Mouse (Mus musculus) stomach, postnatal 0 days (tissue): ENCODE measurements around the gene Ptprn2. TPM values are rescaled to one million over a fixed set of nuclear protein-coding genes. Genes with fewer than 3 reads are reported as not detected.

Experiments used
- ATAC-seq: fragments of 200-750 bp; cut with Nextera tagmentation; 2 replicates; pipeline ENCODE4 v1.8.0; 2017; ENCODE audit not compliant: low FRiP score, low TSS enrichment
- DNase-seq: peaks from one replicate; pipeline ENCODE4 v3.0.0-alpha.2; 2016; ENCODE audit warnings: low spot score
- H3K27ac ChIP-seq: fragments of 300-500 bp; sonication (generic); replicated peaks from 2 replicates; pipeline ENCODE4 v1.5.1; 2014; ENCODE audit warnings: mild to moderate bottlenecking, control low read depth
- H3K27me3 ChIP-seq: fragments of 300-500 bp; sonication (generic); 2 replicates; pipeline ENCODE4 v1.6.1; 2014; ENCODE audit warnings: low read length; ENCODE audit not compliant: control insufficient read depth, insufficient read depth
- H3K36me3 ChIP-seq: fragments of 300-500 bp; sonication (generic); 2 replicates; pipeline ENCODE4 v1.6.1; 2014; ENCODE audit warnings: low read length, mixed read lengths; ENCODE audit not compliant: control insufficient read depth, insufficient read depth
- H3K4me1 ChIP-seq: fragments of 300-500 bp; sonication (generic); replicated peaks from 2 replicates; pipeline ENCODE4 v1.6.1; 2014; ENCODE audit warnings: antibody characterized with exemption; ENCODE audit not compliant: control insufficient read depth, insufficient read depth
- H3K4me2 ChIP-seq: fragments of 300-500 bp; sonication (generic); replicated peaks from 2 replicates; pipeline ENCODE4 v1.6.1; 2014; ENCODE audit warnings: low read depth, mild to moderate bottlenecking, control low read depth, moderate library complexity
- H3K4me3 ChIP-seq: fragments of 300-500 bp; sonication (generic); 2 replicates; pipeline ENCODE4 v1.5.1; 2014; ENCODE audit warnings: low read depth, low read length, control low read depth
- H3K9ac ChIP-seq: fragments of 300-500 bp; sonication (generic); 2 replicates; pipeline ENCODE4 v1.6.1; 2014; ENCODE audit warnings: mild to moderate bottlenecking, low read length, control low read depth, mixed read lengths
- H3K9me3 ChIP-seq: fragments of 300-500 bp; sonication (generic); 2 replicates; pipeline ENCODE4 v1.6.1; 2016; ENCODE audit warnings: low read length; ENCODE audit not compliant: control insufficient read depth
- CTCF ChIP-seq: IDR thresholded peaks from 2 replicates; pipeline ENCODE4 v1.5.1; 2016; ENCODE audit warnings: antibody characterized with exemption, low read depth, mild to moderate bottlenecking, moderate library complexity
- EP300 ChIP-seq: optimal IDR thresholded peaks from 2 replicates; pipeline ENCODE3; 2016; ENCODE audit warnings: antibody characterized with exemption
- WGBS: fragments of 180-500 bp; shearing (Covaris S2); extraction: QIAGEN DNeasy Blood & Tissue Kit; methylation state at CpG from one replicate; pipeline ENCODE4 v1.1.7; 2014; 5-methylcytosine and 5-hydroxymethylcytosine counted together
- polyA plus RNA-seq: library from polyadenylated mRNA; unstranded; fragments of >200 nt; fragmentation: Nextera tagmentation; extraction: Ambion mirVana; gene quantifications from 2 replicates; pipeline ENCODE4 v1.2.1, GENCODE M21; 2015

Gene Ptprn2
- polyA plus RNA-seq, 1 experiment from 2014 or later = 6.0 TPM

- H3K4me1 ChIP-seq = no peaks in the 10 kb centered on the region
- no peak overlapping the region for H3K27ac ChIP-seq
- TF ChIP-seq CTCF (no peak), EP300 (no peak)
- H3K4me3 ChIP-seq = no peak overlapping the region
- no peaks in the 10 kb centered on the region for H3K9me3 ChIP-seq
- H3K36me3 ChIP-seq = no peaks in the 10 kb centered on the region
- H3K4me2 ChIP-seq = no peak overlapping the region
- no peak overlapping the region for H3K9ac ChIP-seq
- DNase-seq (no peak), ATAC-seq (no peak)
- WGBS = 79% methylated on average over 4 of the region's 4 CpGs
- no peaks in the 10 kb centered on the region for H3K27me3 ChIP-seq
Observed at GRCm38 (mm10) chr12:116861360-116862017, 376.0 kb downstream of the Ptprn2 start.

GRCm38 (mm10) chr12:116863291-116863899, 377.9 kb downstream of the Ptprn2 start:
- no peak overlapping the region for H3K9ac ChIP-seq
- no peak for ATAC-seq

GRCm38 (mm10) chr12:116873866-116874585, 388.5 kb downstream of the Ptprn2 start:
- no peak overlapping the region for H3K27ac ChIP-seq
- 86% methylated on average over 1 of the region's 1 CpGs for WGBS
- no peaks in the 10 kb centered on the region for H3K27me3 ChIP-seq
- no peak for ATAC-seq
- H3K4me2 ChIP-seq = no peak overlapping the region
- no peak for DNase-seq
- H3K4me3 ChIP-seq = no peak overlapping the region
- H3K9me3 ChIP-seq = no peaks in the 10 kb centered on the region
- no peaks in the 10 kb centered on the region for H3K4me1 ChIP-seq
- no peaks in the 10 kb centered on the region for H3K36me3 ChIP-seq
- TF ChIP-seq CTCF (no peak), EP300 (no peak)
- no peak overlapping the region for H3K9ac ChIP-seq

More at GRCm38 (mm10) chr12:116863291-116863899, 377.9 kb downstream of the Ptprn2 start:
- TF ChIP-seq EP300 (no peak), CTCF (no peak)
- Histone ChIP-seq H3K27me3 (no peaks in the 10 kb centered on the region), H3K4me1 (no peaks in the 10 kb centered on the region), H3K4me3 (no peak overlapping the region), H3K36me3 (no peaks in the 10 kb centered on the region), H3K9me3 (no peaks in the 10 kb centered on the region), H3K4me2 (no peak overlapping the region), H3K27ac (no peak overlapping the region)
- 72% methylated on average over 4 of the region's 4 CpGs for WGBS
- DNase-seq = no peak

GRCm38 (mm10) chr12:116887496-116888281, 402.2 kb downstream of the Ptprn2 start:
- Histone ChIP-seq H3K9ac (no peak overlapping the region), H3K4me3 (no peak overlapping the region), H3K9me3 (no peaks in the 10 kb centered on the region), H3K27ac (no peak overlapping the region), H3K36me3 (no peaks in the 10 kb centered on the region), H3K27me3 (no peaks in the 10 kb centered on the region), H3K4me1 (no peaks in the 10 kb centered on the region), H3K4me2 (no peak overlapping the region)
- WGBS = 65% methylated on average over 6 of the region's 6 CpGs
- no peak for TF ChIP-seq EP300
- no peak for TF ChIP-seq CTCF
- DNase-seq = no peak
- ATAC-seq = no peak

GRCm38 (mm10) chr12:116888856-116889255, 403.3 kb downstream of the Ptprn2 start:
- Histone ChIP-seq H3K4me3 (no peak overlapping the region), H3K4me1 (no peaks in the 10 kb centered on the region), H3K27ac (no peak overlapping the region), H3K36me3 (no peaks in the 10 kb centered on the region), H3K4me2 (no peak overlapping the region), H3K9ac (no peak overlapping the region), H3K27me3 (no peaks in the 10 kb centered on the region), H3K9me3 (no peaks in the 10 kb centered on the region)
- TF ChIP-seq EP300 (no peak), CTCF (no peak)
- no peak for DNase-seq
- 83% methylated on average over 2 of the region's 2 CpGs for WGBS
- ATAC-seq = no peak
